Mouse (Mus musculus) limb, embryonic 13.5 days (tissue): ENCODE results near the gene Ndufaf8. TPM values are rescaled to one million over a fixed set of nuclear protein-coding genes. Genes with fewer than 3 reads are reported as not detected.

Experiments
- ATAC-seq: fragments of 200-750 bp; cut with Nextera tagmentation; 2 replicates; pipeline ENCODE4 v1.8.0; 2017; ENCODE audit warnings: low read depth, moderate number of reproducible peaks, moderate TSS enrichment; ENCODE audit not compliant: low FRiP score
- H3K27ac ChIP-seq: fragments of 300-500 bp; sonication (generic); 2 replicates; pipeline ENCODE4 v1.5.1; 2015; ENCODE audit warnings: inconsistent platforms, mild to moderate bottlenecking, moderate library complexity
- H3K27me3 ChIP-seq: fragments of 300-500 bp; sonication (generic); 2 replicates; pipeline ENCODE4 v1.6.1; 2015; ENCODE audit warnings: mild to moderate bottlenecking, inconsistent platforms
- H3K36me3 ChIP-seq: fragments of 300-500 bp; sonication (generic); 2 replicates; pipeline ENCODE4 v1.6.1; 2015; ENCODE audit warnings: inconsistent platforms, mild to moderate bottlenecking, moderate library complexity
- H3K4me1 ChIP-seq: fragments of 300-500 bp; sonication (generic); 2 replicates; pipeline ENCODE4 v1.6.1; 2015; ENCODE audit warnings: inconsistent platforms
- H3K4me2 ChIP-seq: fragments of 300-500 bp; sonication (generic); replicated peaks from 2 replicates; pipeline ENCODE4 v1.6.1; 2015; ENCODE audit warnings: inconsistent platforms, mild to moderate bottlenecking, moderate library complexity
- H3K4me3 ChIP-seq: fragments of 300-500 bp; sonication (generic); 2 replicates; pipeline ENCODE4 v1.5.1; 2015; ENCODE audit warnings: moderate library complexity, mild to moderate bottlenecking, inconsistent platforms
- H3K9ac ChIP-seq: fragments of 300-500 bp; sonication (generic); 2 replicates; pipeline ENCODE4 v1.6.1; 2015; ENCODE audit warnings: mild to moderate bottlenecking, inconsistent platforms
- H3K9me3 ChIP-seq: fragments of 300-500 bp; sonication (generic); 2 replicates; pipeline ENCODE4 v1.6.1; 2016; ENCODE audit warnings: inconsistent platforms
- WGBS: fragments of 180-500 bp; shearing (Covaris S2); methylation state at CpG from one replicate; pipeline ENCODE4 v1.1.7; 2015; 5-methylcytosine and 5-hydroxymethylcytosine counted together
- polyA plus RNA-seq: library from polyadenylated mRNA; unstranded; fragments of >200 nt; fragmentation: Nextera tagmentation; extraction: Ambion mirVana; gene quantifications from 2 replicates; pipeline ENCODE4 v1.2.1, GENCODE M21; 2015

The Ndufaf8 gene
- 69.3 and 76.9 TPM in 2 replicates for polyA plus RNA-seq

DNA sequence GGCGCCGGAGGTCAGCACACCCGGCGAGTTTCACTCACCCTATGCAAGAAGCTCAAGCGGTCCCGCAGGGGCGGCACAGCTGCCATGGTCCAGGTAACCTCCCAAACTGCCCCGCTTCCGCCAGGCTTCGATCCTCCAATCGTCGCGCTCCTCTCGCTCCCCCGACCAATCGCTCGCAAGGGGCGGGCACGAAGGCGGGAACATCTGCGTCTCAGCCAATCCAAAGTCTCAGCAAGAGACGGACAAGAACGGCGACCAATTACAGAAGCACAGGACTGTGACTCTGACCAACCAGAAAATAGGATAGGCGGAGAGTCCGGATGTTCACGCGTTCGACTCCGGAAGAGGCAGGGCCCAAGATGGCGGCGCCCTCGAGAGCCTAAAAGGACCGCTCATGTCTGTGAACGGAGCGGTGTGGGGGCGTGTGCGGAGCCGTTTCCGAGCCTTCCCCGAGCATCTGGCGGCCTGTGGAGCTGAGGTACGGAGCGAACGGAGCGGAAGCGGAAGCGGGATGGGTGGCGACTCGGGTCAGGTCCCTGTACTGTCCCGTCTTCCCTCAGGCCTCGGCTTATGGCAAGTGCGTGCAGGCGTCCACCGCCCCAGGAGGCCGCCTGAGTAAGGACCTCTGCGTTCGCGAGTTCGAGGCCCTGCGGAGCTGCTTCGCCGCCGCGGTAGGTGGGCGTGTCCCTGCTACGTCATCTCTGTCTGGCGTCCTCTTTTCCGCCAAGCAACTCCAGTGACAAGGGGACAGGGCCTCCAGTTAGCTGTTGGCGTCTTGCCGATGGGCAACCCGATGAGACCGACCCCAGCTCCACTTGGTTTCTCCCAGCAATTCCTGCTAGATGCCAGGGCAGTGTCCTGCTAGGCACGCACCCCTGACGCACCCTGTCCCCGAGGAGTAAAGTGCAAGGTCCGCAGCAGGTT, at the start of gene Ndufaf8, which contains the start of gene Tepsin:
Ndufaf8 (plus strand) TSS at position 341 of the 924 bp plus-strand sequence.
Tepsin (minus strand) TSS at position 144 of the 924 bp plus-strand sequence.
- peak within 1 kb of the TSS; percentile 94 for H3K27ac ChIP-seq
- WGBS, result under 1% methylated on average over 77 of the region's 77 CpGs
- peak within 1 kb of the TSS; percentile 97 for H3K4me2 ChIP-seq
- peaks cover 22% of the 10 kb centered on the region for H3K4me1 ChIP-seq
- H3K27me3 ChIP-seq, result no peaks in the 10 kb centered on the region
- H3K36me3 ChIP-seq, result peaks cover 40% of the 10 kb centered on the region
- peak; percentile 98 for ATAC-seq
- H3K9ac ChIP-seq, result peak within 1 kb of the TSS; percentile 92
- H3K9me3 ChIP-seq, result no peaks in the 10 kb centered on the region
- peak within 1 kb of the TSS; percentile 87 for H3K4me3 ChIP-seq

- no peak overlapping the region for H3K27ac ChIP-seq
- no peak overlapping the region for H3K9ac ChIP-seq
- H3K9me3 ChIP-seq, result no peaks in the 10 kb centered on the region
- H3K4me2 ChIP-seq, result no peak overlapping the region
- no peak for ATAC-seq
- H3K4me3 ChIP-seq, result no peak overlapping the region
- H3K36me3 ChIP-seq, result no peaks in the 10 kb centered on the region
- H3K27me3 ChIP-seq, result peaks cover 38% of the 10 kb centered on the region
- 83% methylated on average over 8 of the region's 8 CpGs for WGBS
- peaks cover 38% of the 10 kb centered on the region for H3K4me1 ChIP-seq
These were observed 49.7 kb upstream of the Ndufaf8 start for GRCm38 (mm10) chr11:120049067-120049466.

DNA sequence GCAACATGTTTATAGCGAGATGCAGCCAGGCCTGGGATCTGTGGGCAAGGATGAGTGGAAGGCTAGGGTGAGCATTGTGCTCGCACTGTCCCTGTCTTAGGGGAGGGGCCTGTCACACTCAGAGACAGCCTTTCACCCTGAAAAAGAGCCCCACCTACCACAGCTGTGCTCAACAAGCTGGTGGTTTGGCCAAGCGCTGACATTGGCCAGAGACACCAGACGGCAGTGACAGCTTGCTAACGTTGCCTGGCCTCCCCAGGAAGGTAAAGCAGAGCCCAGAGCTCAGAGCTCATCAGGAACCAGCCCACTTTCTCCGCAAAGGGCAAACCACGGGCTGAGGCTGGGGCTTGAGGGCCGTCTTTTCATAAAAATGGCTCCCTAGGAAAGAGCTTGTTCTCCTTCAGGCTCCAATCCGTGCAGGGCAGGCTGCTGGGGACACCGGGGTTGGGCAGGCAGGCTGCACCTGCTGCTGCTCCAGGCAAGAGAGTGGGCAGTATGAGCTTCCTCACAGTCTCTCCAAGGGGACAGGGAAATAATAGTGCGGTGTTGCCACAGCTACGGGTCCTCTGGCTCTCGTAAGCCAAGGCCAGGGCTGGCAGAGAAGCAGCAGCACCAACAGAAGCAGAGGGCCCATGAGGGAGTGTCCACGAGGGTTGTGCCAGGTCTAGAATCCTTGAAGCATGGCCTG, 47.5 kb upstream of the Ndufaf8 start:
- Histone ChIP-seq H3K27me3 (peaks cover 32% of the 10 kb centered on the region), H3K4me3 (no peak overlapping the region), H3K27ac (no peak overlapping the region), H3K36me3 (no peaks in the 10 kb centered on the region), H3K4me1 (peaks cover 27% of the 10 kb centered on the region), H3K4me2 (no peak overlapping the region), H3K9me3 (no peaks in the 10 kb centered on the region), H3K9ac (no peak overlapping the region; the same call in 1 of the 2 replicates)
- no peak for ATAC-seq
- 45% methylated on average over 14 of the region's 14 CpGs for WGBS

GRCm38 (mm10) chr11:120052274-120052673, 46.5 kb upstream of the Ndufaf8 start:
- no peak overlapping the region for H3K4me2 ChIP-seq
- peaks cover 22% of the 10 kb centered on the region for H3K4me1 ChIP-seq
- ATAC-seq, result no peak
- no peak overlapping the region for H3K4me3 ChIP-seq
- H3K9me3 ChIP-seq, result no peaks in the 10 kb centered on the region
- H3K9ac ChIP-seq, result no peak overlapping the region
- 69% methylated on average over 9 of the region's 9 CpGs for WGBS
- H3K27me3 ChIP-seq, result peaks cover 26% of the 10 kb centered on the region
- no peak overlapping the region for H3K27ac ChIP-seq
- H3K36me3 ChIP-seq, result no peaks in the 10 kb centered on the region

- H3K4me2 ChIP-seq, result no peak overlapping the region
- H3K36me3 ChIP-seq, result no peaks in the 10 kb centered on the region
- peaks cover 11% of the 10 kb centered on the region for H3K27me3 ChIP-seq
- no peaks in the 10 kb centered on the region for H3K9me3 ChIP-seq
- H3K27ac ChIP-seq, result no peak overlapping the region
- WGBS, result 84% methylated on average over 4 of the region's 4 CpGs
- no peak overlapping the region for H3K4me3 ChIP-seq
- ATAC-seq, result no peak
- H3K4me1 ChIP-seq, result peaks cover 8% of the 10 kb centered on the region
- no peak overlapping the region for H3K9ac ChIP-seq
These were observed 44.9 kb upstream of the Ndufaf8 start for GRCm38 (mm10) chr11:120053846-120054245.

DNA sequence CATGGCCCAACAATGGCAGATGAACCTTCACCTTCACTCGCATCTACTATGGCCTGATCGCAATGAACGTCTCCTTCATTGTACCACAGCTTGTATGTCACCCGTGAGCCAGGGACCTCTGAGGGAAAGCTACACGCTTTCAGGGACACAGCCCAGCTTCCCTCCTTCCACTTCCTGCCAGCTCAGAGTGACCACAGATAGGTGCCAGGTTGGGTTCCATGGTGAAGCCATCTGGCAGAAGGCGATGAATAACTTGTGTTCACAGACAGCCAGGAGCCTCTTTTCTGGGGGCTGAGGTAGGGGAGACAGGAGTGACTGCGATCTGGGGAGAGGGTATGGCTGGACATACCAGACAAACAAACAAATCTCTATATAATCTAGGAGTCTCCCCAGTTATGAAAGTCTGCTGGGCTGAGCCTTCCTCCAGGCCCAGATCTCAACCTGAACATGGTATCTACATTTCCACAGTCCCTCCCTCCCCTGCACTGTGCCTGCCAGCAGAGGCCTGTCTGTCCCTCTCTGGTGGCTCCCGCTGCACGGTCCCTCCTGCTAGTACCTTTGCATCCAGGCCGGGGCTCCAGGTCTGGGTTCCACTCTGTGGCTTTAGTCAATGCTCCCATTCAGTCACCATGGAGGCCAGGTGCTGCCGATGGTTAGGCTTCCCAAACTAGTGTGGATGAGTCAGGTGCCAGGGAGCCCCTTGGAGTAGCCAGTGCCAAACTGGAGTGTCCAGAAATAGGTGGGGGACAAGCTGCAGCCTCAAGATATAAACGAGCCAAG, 42.6 kb upstream of the Ndufaf8 start:
- Histone ChIP-seq H3K9me3 (no peaks in the 10 kb centered on the region), H3K4me2 (no peak overlapping the region), H3K9ac (no peak overlapping the region), H3K4me1 (peaks cover 5% of the 10 kb centered on the region), H3K27me3 (no peaks in the 10 kb centered on the region), H3K27ac (no peak overlapping the region; the same call in 1 of the 2 replicates), H3K36me3 (no peaks in the 10 kb centered on the region), H3K4me3 (no peak overlapping the region)
- no peak for ATAC-seq
- WGBS, result 80% methylated on average over 12 of the region's 12 CpGs

- H3K27me3 ChIP-seq, result no peaks in the 10 kb centered on the region
- H3K9me3 ChIP-seq, result no peaks in the 10 kb centered on the region
- H3K4me2 ChIP-seq, result no peak overlapping the region
- no peak overlapping the region for H3K27ac ChIP-seq
- no peak overlapping the region for H3K4me3 ChIP-seq
- no peak overlapping the region for H3K9ac ChIP-seq
- no peak for ATAC-seq
- 79% methylated on average over 8 of the region's 8 CpGs for WGBS
- H3K36me3 ChIP-seq, result peaks cover 25% of the 10 kb centered on the region
- no peaks in the 10 kb centered on the region for H3K4me1 ChIP-seq
These were observed 38.1 kb upstream of the Ndufaf8 start for GRCm38 (mm10) chr11:120060634-120061033.

DNA sequence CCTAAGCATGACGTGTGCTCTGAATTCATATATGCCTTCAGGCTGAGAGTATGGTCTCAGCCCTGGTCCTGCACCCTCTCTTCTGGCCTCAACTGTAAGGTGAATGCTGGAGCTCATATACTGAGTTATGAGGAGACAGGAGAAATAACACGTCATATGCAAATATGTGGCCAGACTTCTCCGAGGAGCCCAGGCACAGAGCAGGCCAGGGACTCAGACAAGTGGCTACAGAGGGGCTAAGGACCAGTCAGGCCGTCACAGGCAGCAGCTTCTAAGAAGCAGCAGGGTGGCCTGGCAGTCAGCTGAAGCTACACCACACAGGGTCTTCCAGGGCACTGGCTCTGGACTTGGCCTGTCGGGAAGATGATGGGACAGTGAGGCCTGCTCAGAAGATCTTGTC, 35.4 kb upstream of the Ndufaf8 start:
- H3K4me3 ChIP-seq, result no peak overlapping the region
- peaks cover 52% of the 10 kb centered on the region for H3K36me3 ChIP-seq
- no peaks in the 10 kb centered on the region for H3K4me1 ChIP-seq
- no peak for ATAC-seq
- H3K9ac ChIP-seq, result no peak overlapping the region
- H3K27ac ChIP-seq, result no peak overlapping the region
- 83% methylated on average over 5 of the region's 5 CpGs for WGBS
- H3K27me3 ChIP-seq, result no peaks in the 10 kb centered on the region
- H3K9me3 ChIP-seq, result no peaks in the 10 kb centered on the region
- no peak overlapping the region for H3K4me2 ChIP-seq

GRCm38 (mm10) chr11:120064006-120064667, 34.6 kb upstream of the Ndufaf8 start:
- Histone ChIP-seq H3K9me3 (no peaks in the 10 kb centered on the region), H3K36me3 (peaks cover 60% of the 10 kb centered on the region), H3K9ac (no peak overlapping the region), H3K27ac (no peak overlapping the region), H3K4me2 (no peak overlapping the region), H3K4me3 (no peak overlapping the region), H3K27me3 (no peaks in the 10 kb centered on the region), H3K4me1 (no peaks in the 10 kb centered on the region)
- whole genome bisulfite sequencing, result 86% methylated on average over 13 of the region's 13 CpGs
- no peak for ATAC-seq

DNA sequence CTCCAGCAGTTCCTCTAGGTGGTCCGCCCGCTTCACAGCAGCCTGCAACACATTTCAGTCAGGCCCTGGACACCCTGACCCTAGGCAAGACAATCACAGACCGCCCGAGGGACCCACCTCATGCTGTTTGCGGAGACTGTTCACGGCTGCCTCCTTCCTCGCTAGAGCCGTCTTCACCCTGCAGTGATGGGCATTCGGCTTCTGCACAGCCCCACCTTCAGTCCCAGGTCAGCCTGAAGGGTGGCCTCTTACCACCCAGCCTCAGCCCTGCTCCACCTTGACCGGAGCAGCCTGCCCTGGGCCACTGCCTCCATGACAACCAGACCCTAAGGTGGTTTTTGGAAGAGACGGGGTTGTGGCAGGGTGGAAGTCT, 34.1 kb upstream of the Ndufaf8 start:
- Histone ChIP-seq H3K27me3 (no peaks in the 10 kb centered on the region), H3K4me1 (no peaks in the 10 kb centered on the region), H3K36me3 (peaks cover 66% of the 10 kb centered on the region), H3K9ac (no peak overlapping the region), H3K4me2 (no peak overlapping the region), H3K27ac (no peak overlapping the region; the same call in 1 of the 2 replicates), H3K9me3 (no peaks in the 10 kb centered on the region), H3K4me3 (no peak overlapping the region)
- WGBS, result 92% methylated on average over 11 of the region's 11 CpGs
- no peak for ATAC-seq

GRCm38 (mm10) chr11:120065291-120065690, 33.4 kb upstream of the Ndufaf8 start:
- Histone ChIP-seq H3K9ac (no peak overlapping the region), H3K4me2 (no peak overlapping the region), H3K4me3 (no peak overlapping the region), H3K4me1 (no peaks in the 10 kb centered on the region), H3K9me3 (no peaks in the 10 kb centered on the region), H3K27me3 (no peaks in the 10 kb centered on the region), H3K36me3 (peaks cover 72% of the 10 kb centered on the region), H3K27ac (peak overlapping the region; percentile 3; the same call in 1 of the 2 replicates)
- 31% methylated on average over 10 of the region's 10 CpGs for WGBS
- no peak for ATAC-seq
